Mouse (Mus musculus): ENCODE data around the gene Nhs. TPM values are rescaled to one million over a fixed set of nuclear protein-coding genes. Genes with fewer than 3 reads are reported as not detected.

Gene Nhs
- polyA plus RNA-seq, 1 experiment = 1.8 TPM

DNA sequence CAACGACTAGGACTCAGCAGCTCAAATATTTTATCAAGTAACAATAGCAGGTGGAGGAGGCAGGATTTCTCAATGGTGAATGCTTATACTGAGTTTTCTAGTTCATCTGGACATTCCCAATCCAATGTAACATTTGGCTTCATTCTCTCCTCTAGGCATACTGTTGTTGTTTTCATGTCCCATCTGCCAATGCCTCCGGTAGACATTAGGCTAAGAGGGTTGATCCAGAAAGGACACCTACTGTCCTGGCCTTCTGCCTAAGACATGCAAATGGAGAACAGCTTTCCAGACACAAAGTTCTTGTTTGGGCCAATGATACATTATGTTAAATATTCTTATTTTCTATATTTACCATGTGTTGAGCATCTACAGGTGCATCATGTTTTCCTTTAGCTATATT, 236.9 kb downstream of the Nhs start:
- H3K27ac ChIP-seq (ENCODE audit: insufficient read depth, low read length) = no peak overlapping the region
- WGBS = 17% methylated on average over 2 of the region's 2 CpGs
- H3K4me3 ChIP-seq (replicated peaks; ENCODE audit: insufficient read depth, low read depth, low read length) = no peak overlapping the region
- H3K27me3 ChIP-seq (ENCODE audit: control insufficient read depth, insufficient read depth, low read length) = no peaks in the 10 kb centered on the region
- TF ChIP-seq CTCF (IDR thresholded peaks at IDR 0.05; ENCODE audit: borderline replicate concordance, insufficient read depth, low read depth, low read length) (no peak), POLR2A (IDR thresholded peaks at IDR 0.05; ENCODE audit: borderline replicate concordance, insufficient read depth, low read length) (no peak)
- peaks cover 5% of the 10 kb centered on the region; the same call in 1 of the 2 replicates for H3K4me1 ChIP-seq (ENCODE audit: control insufficient read depth, insufficient read depth, low read length)
- DNase-seq = peak in 1 of 2 experiments; percentile 67

DNA sequence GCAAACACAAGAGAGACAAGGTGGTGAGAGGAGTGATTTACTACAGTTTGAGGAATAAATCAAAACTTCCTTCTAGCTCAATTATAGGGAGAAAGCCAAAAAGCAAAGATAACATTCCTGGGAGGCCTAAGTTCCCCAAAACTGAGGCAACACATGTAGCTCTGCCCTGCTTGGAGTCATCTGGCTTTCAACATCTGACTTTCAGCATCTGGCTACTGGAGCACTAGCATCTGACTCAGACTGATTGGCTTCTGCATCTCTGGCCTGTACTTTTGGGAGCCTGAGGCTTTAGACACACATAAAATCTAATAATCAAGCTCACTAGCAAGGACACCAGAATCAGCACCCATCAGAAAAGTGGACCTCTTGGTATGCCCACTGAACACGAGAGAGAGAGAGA, 237.9 kb downstream of the Nhs start:
- H3K27ac ChIP-seq (ENCODE audit: insufficient read depth, low read length) = no peak overlapping the region
- no peak overlapping the region for H3K4me3 ChIP-seq (replicated peaks; ENCODE audit: insufficient read depth, low read depth, low read length)

DNA sequence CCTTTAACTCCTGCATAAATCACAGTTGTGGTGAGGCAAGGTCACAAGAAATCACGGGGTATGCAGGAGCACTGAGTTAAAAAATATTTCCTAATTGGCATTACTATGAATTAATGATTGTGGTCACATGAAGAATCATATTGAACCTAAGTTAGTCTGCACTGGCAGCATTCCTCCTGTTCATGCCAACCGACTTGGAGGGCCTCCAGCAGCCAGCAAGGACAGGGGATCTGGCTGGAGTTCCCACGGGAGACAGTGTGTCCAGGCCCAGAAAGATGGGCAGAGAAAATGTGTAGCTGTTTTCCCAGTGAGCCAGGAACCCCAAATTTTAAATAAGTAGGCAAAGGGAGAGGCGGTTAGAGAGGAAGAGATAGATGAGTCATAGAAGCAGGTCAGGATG, 249.6 kb downstream of the Nhs start:
- Histone ChIP-seq H3K4me3 (replicated peaks; ENCODE audit: insufficient read depth, low read depth, low read length) (no peak overlapping the region), H3K4me1 (ENCODE audit: control insufficient read depth, insufficient read depth, low read length) (no peaks in the 10 kb centered on the region), H3K27ac (ENCODE audit: insufficient read depth, low read length) (no peak overlapping the region), H3K27me3 (ENCODE audit: control insufficient read depth, insufficient read depth, low read length) (no peaks in the 10 kb centered on the region)
- WGBS = 37% methylated on average over 4 of the region's 4 CpGs
- DNase-seq = no peak
- TF ChIP-seq POLR2A (IDR thresholded peaks at IDR 0.05; ENCODE audit: borderline replicate concordance, insufficient read depth, low read length) (no peak), CTCF (IDR thresholded peaks at IDR 0.05; ENCODE audit: borderline replicate concordance, insufficient read depth, low read depth, low read length) (no peak)

More for the DNA sequence above, 237.9 kb downstream of the Nhs start:
- H3K4me1 ChIP-seq (ENCODE audit: control insufficient read depth, insufficient read depth, low read length) = peaks cover 5% of the 10 kb centered on the region; the same call in 1 of the 2 replicates
- TF ChIP-seq CTCF (IDR thresholded peaks at IDR 0.05; ENCODE audit: borderline replicate concordance, insufficient read depth, low read depth, low read length) = no peak
- TF ChIP-seq POLR2A (IDR thresholded peaks at IDR 0.05; ENCODE audit: borderline replicate concordance, insufficient read depth, low read length) = no peak
- 100% methylated on average over 1 of the region's 1 CpGs for WGBS
- DNase-seq = no peak
- H3K27me3 ChIP-seq (ENCODE audit: control insufficient read depth, insufficient read depth, low read length) = no peaks in the 10 kb centered on the region

DNA sequence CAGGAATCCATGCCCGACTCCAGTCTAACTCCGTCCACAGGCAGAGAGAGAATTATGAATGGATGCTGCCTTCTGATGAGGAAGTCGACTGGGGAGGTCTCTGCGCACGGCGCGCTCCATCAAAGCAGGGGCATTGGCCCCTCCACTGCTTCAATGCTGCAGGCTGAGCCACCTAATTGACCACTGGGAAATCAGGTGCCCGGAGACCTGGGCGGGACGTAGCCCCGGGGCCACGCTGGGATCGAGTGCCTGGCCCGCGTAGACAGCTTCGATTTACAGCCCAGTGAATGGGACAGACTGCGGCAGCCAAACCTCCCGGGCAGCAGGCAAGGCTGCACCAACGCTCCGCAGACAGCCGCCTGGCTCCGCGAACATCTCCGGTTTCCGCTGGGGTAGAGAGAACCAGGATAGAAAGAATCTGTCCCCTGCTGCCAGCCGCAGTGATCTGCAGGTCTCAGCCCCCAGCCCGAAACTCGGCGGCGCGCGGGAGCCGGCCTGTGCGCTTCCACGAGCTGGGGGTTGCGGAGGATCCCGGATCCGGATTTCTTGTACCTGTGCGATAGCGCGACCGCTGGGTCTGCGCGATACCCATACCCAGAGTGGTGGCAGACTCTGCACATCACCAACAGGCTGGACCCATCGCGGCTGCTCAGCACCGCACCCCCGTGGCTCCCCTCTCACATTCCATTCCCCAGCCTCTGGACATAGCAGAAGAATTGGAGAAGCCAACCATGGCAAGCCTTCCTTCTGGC, 250.7 kb downstream of the Nhs start:
- no peak for DNase-seq
- WGBS = 11% methylated on average over 48 of the region's 48 CpGs
- Histone ChIP-seq H3K27ac (ENCODE audit: insufficient read depth, low read length) (no peak overlapping the region), H3K27me3 (ENCODE audit: control insufficient read depth, insufficient read depth, low read length) (no peaks in the 10 kb centered on the region), H3K4me1 (ENCODE audit: control insufficient read depth, insufficient read depth, low read length) (no peaks in the 10 kb centered on the region), H3K4me3 (replicated peaks; ENCODE audit: insufficient read depth, low read depth, low read length) (peak overlapping the region; percentile 8)
- TF ChIP-seq CTCF (IDR thresholded peaks at IDR 0.05; ENCODE audit: borderline replicate concordance, insufficient read depth, low read depth, low read length) (no peak), POLR2A (IDR thresholded peaks at IDR 0.05; ENCODE audit: borderline replicate concordance, insufficient read depth, low read length) (no peak)

DNA sequence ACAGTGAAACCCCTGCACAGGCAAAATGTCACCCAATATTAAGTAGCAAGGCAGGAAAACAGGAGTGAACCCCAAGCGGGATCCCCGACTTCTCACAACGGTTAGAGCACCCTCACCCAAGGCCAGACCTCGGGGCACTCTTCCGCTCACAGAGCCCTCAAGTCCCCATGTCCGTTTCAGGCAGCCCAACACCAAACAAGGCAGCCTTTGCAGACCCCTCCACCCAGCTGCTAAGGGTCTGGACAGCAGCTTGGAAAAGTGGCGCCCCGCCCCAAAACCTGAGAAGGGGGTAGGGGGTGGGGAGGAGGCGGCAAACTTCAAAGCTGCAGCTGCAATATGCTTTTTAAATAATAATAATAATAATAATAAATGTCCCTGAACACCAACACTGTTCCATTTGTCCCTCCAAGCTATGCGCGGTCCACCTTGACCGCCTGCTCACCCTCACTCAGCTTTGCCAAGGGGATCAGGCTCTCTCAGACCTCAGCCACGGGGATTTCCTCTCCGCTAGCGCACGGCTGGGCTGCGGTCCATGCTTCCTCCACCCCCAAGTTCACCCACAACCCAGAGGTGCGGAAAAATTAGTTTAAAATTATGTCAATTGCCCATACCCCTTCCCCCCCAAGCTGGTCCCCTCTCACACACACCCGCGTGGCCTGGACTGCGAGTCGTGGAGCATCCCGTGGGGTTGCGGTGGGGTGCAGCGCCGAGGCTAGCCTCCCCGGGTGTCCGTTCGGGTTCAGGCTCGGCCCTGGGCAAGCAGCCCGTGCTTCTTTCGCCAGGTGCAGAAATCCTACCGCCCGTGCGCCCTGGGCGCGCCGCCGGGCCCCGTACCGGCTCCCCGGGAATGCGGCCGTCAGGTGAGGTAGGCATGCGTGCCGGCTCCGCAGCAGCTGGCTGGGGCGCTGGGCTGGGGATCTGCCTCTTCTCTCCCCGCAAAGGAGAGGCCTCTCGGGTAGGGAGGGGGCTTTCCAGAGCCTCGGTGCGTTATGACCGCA, 251.6 kb downstream of the Nhs start:
- Histone ChIP-seq H3K27me3 (ENCODE audit: control insufficient read depth, insufficient read depth, low read length) (no peaks in the 10 kb centered on the region), H3K27ac (ENCODE audit: insufficient read depth, low read length) (no peak overlapping the region), H3K4me1 (ENCODE audit: control insufficient read depth, insufficient read depth, low read length) (no peaks in the 10 kb centered on the region), H3K4me3 (replicated peaks; ENCODE audit: insufficient read depth, low read depth, low read length) (peak overlapping the region; percentile 10)
- WGBS = 10% methylated on average over 53 of the region's 53 CpGs
- DNase-seq = no peak
- TF ChIP-seq CTCF (IDR thresholded peaks at IDR 0.05; ENCODE audit: borderline replicate concordance, insufficient read depth, low read depth, low read length) (no peak), POLR2A (IDR thresholded peaks at IDR 0.05; ENCODE audit: borderline replicate concordance, insufficient read depth, low read length) (no peak)

DNA sequence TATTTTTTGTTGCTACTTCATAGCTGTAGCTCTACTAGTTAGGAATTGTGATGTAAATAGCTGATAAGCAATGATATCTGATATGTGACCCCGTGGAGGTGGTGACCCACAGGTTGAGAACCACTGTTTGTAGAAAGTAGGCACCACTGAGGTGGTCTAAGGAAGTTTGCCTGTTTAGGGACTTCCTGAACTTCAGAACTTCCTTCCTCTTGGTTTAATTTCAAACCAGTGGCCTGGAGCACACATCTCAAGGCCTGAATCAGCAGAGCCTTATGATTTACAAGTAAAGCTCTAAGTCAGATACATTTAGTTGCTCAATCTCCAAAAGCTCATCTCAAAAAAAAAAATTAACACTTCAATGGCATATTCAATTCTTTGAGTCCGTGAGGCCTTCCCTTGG, 265.1 kb downstream of the Nhs start:
- Histone ChIP-seq H3K4me1 (ENCODE audit: control insufficient read depth, insufficient read depth, low read length) (no peaks in the 10 kb centered on the region), H3K27me3 (ENCODE audit: control insufficient read depth, insufficient read depth, low read length) (no peaks in the 10 kb centered on the region), H3K4me3 (replicated peaks; ENCODE audit: insufficient read depth, low read depth, low read length) (no peak overlapping the region), H3K27ac (ENCODE audit: insufficient read depth, low read length) (no peak overlapping the region)
- DNase-seq = no peak
- WGBS = 61% methylated on average over 2 of the region's 2 CpGs
- no peak for TF ChIP-seq POLR2A (IDR thresholded peaks at IDR 0.05; ENCODE audit: borderline replicate concordance, insufficient read depth, low read length)
- TF ChIP-seq CTCF (IDR thresholded peaks at IDR 0.05; ENCODE audit: borderline replicate concordance, insufficient read depth, low read depth, low read length) = no peak

DNA sequence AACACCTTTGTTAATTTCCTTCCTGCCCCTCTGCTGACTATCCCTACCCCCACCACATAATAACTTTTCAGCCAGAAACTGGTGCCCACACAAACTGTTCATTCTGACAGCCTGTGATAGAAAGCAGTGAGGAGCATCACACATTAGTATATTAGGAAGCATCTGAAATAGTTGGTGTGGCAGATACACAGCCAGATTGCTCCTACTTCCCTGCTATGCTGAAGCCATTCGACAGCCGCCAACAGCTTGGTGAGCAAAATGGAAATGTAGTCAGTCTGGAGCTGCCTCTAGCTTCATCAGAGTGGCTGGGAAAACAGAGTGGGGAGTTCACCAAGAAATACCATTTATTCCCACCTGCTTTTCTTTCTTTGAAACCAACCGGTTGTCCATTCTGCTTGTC, 275.9 kb downstream of the Nhs start:
- Histone ChIP-seq H3K4me3 (replicated peaks; ENCODE audit: insufficient read depth, low read depth, low read length) (no peak overlapping the region), H3K4me1 (ENCODE audit: control insufficient read depth, insufficient read depth, low read length) (no peaks in the 10 kb centered on the region), H3K27ac (ENCODE audit: insufficient read depth, low read length) (no peak overlapping the region), H3K27me3 (ENCODE audit: control insufficient read depth, insufficient read depth, low read length) (no peaks in the 10 kb centered on the region)
- no peak for DNase-seq
- 44% methylated on average over 3 of the region's 3 CpGs for WGBS
- TF ChIP-seq CTCF (IDR thresholded peaks at IDR 0.05; ENCODE audit: borderline replicate concordance, insufficient read depth, low read depth, low read length) = no peak

All from cerebellum, adult 2 months (tissue).